In genomic region chr11:97150411-97151330, GRCm38 (mm10) we compare ENCODE assay signal across 8 mouse cellular contexts. TPM values are rescaled to one million over a fixed set of nuclear protein-coding genes. Genes with fewer than 3 reads are reported as not detected.
DNase-seq lines count a peak whose midpoint lies in the region; TF ChIP-seq lines count a peak whose summit lies in the region.

No protein-coding gene starts in this region.

- H3K27me3 ChIP-seq in cerebellum, adult 2 months (ENCODE audit: control insufficient read depth, insufficient read depth, low read length) = no peaks in the 10 kb centered on the region
- peaks cover 35% of the 10 kb centered on the region for H3K27me3 ChIP-seq in hindbrain, embryonic 10.5 days (ENCODE audit: insufficient read depth, poor library complexity, severe bottlenecking)

- H3K27ac ChIP-seq in cerebellum, adult 2 months (ENCODE audit: insufficient read depth, low read length) = peak overlapping the region; percentile 48
- H3K27ac ChIP-seq in hindbrain, embryonic 10.5 days = peak overlapping the region; percentile 96

- H3K9me3 ChIP-seq in hindbrain, embryonic 10.5 days = no peaks in the 10 kb centered on the region

- TF ChIP-seq POLR2A in cerebellum, adult 2 months (IDR thresholded peaks at IDR 0.05; ENCODE audit: borderline replicate concordance, insufficient read depth, low read length) = no peak; the same call in 1 of the 2 replicates

- H3K36me3 ChIP-seq in hindbrain, embryonic 10.5 days = peaks cover 50% of the 10 kb centered on the region

- H3K4me1 ChIP-seq in cerebellum, adult 2 months (ENCODE audit: control insufficient read depth, insufficient read depth, low read length) = peaks cover 19% of the 10 kb centered on the region
- peaks cover 57% of the 10 kb centered on the region for H3K4me1 ChIP-seq in hindbrain, embryonic 10.5 days (replicated peaks)

- peak; percentile 30 for DNase-seq in MEL-GATA-1-ER (ENCODE audit: extremely low read depth, low read depth)
- DNase-seq in cerebellum, adult 2 months = peak; percentile 85 to 87
- peak; percentile 78 for DNase-seq in forelimb bud, embryonic 11.5 days (ENCODE audit: low read depth, low spot score)
- peak; percentile 86 for DNase-seq in hindbrain, embryonic 10.5 days (ENCODE audit: low spot score)
- DNase-seq in layer of hippocampus, postnatal 36 days = peak; percentile 56 to 59
- DNase-seq in lung, postnatal 10 days = peak; percentile 84
- peak; percentile 82 for DNase-seq in retina, postnatal 1 day
- no peak for DNase-seq in c-Kit-positive CD71-positive TER-119-positive erythroid progenitor cells, embryonic 14.5 days (ENCODE audit: low spot score)

- under 1% methylated on average over 84 of the region's 102 CpGs for WGBS in cerebellum, adult 2 months
- WGBS in hindbrain, embryonic 10.5 days = under 1% methylated on average over 98 of the region's 102 CpGs

- H3K4me3 ChIP-seq in cerebellum, adult 2 months (replicated peaks; ENCODE audit: insufficient read depth, low read depth, low read length) = peak overlapping the region; percentile 65
- H3K4me3 ChIP-seq in hindbrain, embryonic 10.5 days = peak overlapping the region; percentile 83

- no peak for TF ChIP-seq CTCF in cerebellum, adult 2 months (IDR thresholded peaks at IDR 0.05; ENCODE audit: borderline replicate concordance, insufficient read depth, low read depth, low read length)

RNA-seq across cellular contexts. Expression of gene Tbkbp1, which starts 0.6 kb away (rescaled TPM):
- polyA plus RNA-seq in cerebellum, adult 2 months (2012; rRNA removed) = 94.3 and 97.7 TPM in 2 replicates
- 3.6 and 6.4 TPM in 2 replicates for polyA plus RNA-seq in hindbrain, embryonic 10.5 days (2016; fragmentation: Nextera tagmentation; extraction: Ambion mirVana)
- total RNA-seq in layer of hippocampus, postnatal 36 days (2021) = 10 to 100 TPM; 83.8 to 94.3 TPM

RNA-seq across cellular contexts. Expression of gene Tbx21, which starts 35.5 kb away (rescaled TPM):
- 0.03 TPM in 2 replicates for polyA plus RNA-seq in cerebellum, adult 2 months (2012; rRNA removed)
- polyA plus RNA-seq in hindbrain, embryonic 10.5 days (2016; fragmentation: Nextera tagmentation; extraction: Ambion mirVana) = 0.29 TPM in 2 replicates
- total RNA-seq in layer of hippocampus, postnatal 36 days (2021) = under 1 TPM in 1 of 2 experiments, not detected in 1; 0.15 TPM

RNA-seq across cellular contexts. Expression of gene Kpnb1, which starts 37.0 kb away (rescaled TPM):
- 82.0 and 83.9 TPM in 2 replicates for polyA plus RNA-seq in cerebellum, adult 2 months (2012; rRNA removed)
- polyA plus RNA-seq in hindbrain, embryonic 10.5 days (2016; fragmentation: Nextera tagmentation; extraction: Ambion mirVana) = 62.5 and 88.4 TPM in 2 replicates
- 100 to 1,000 TPM; 128 to 132 TPM for total RNA-seq in layer of hippocampus, postnatal 36 days (2021)

Comparison
In these comparisons a context has a peak if more than half of its experiments do, and no peak if none do; other contexts are left out.
1. RNA of gene Tbkbp1, which starts 0.6 kb away (polyA plus RNA-seq): 94.3 to 97.7 TPM in cerebellum, adult 2 months; 3.6 to 6.4 TPM in hindbrain, embryonic 10.5 days; every median in the first group is over 10 times any median in the second.